Mouse (Mus musculus) lung, adult 2 months (tissue): ENCODE results near the gene Arhgap44.

ENCODE experiments used
- CTCF ChIP-seq: fragments of 200-500 bp; IDR thresholded peaks from 2 replicates; pipeline ENCODE4 v1.5.1; 2011; ENCODE audit warnings: mild to moderate bottlenecking, low read length, control low read depth; ENCODE audit not compliant: insufficient read depth
- POLR2A ChIP-seq: fragments of 200-500 bp; IDR thresholded peaks from 2 replicates; pipeline ENCODE4 v1.6.1; 2011; ENCODE audit warnings: low read depth, mild to moderate bottlenecking, control low read depth, low read length, borderline replicate concordance; ENCODE audit errors: extremely low read depth

- no peak for TF ChIP-seq CTCF
- TF ChIP-seq POLR2A: no peak
Measured at GRCm38 (mm10) chr11:65120276-65120675, 42.5 kb downstream of the Arhgap44 start.
